26 mouse cellular contexts compared by ENCODE assay signal in the genomic region with DNA sequence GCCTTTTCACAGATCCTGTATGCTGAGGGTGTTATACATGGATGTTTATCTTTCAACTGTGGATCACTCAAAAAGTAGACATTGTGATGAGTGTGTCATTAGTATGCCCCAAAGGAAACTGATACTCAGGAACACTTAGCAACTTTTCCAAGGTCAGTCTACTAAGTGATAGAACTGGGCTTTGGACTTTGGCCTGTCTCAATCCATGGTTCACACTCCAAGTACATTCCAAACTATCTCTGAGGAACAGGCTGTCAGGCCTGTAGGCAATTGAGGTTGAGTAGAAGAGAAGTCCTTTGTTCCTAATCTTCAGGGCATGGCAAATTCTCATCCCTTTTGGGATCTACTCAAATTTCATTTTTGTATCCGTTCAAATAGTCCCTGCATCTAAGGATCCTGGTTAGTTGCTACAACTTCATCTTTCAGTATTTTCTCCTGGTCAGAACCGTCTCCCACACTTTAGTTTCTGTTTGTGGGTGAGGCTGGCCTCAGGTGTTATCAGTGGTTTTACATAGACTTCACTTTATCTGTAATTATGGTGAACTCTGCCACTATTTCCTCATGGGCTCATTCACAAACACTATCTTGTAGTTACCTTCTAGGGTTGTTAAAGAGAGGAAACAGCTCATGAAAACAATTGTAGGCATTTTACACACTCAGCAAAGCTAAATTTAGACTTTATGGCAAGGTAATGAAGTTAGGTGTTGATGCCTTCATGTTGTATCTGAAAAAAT. TPM values are rescaled to one million over a fixed set of nuclear protein-coding genes. Genes with fewer than 3 reads are reported as not detected.
DNase-seq lines count a peak whose midpoint lies in the region; ATAC-seq and TF ChIP-seq lines count a peak whose summit lies in the region.
"Had no signal": no experiment of that assay in that cellular context is flagged by ENCODE, and none has a peak within 500 bp of the region (broad histone marks: within the 10 kb centered on the region; RNA-seq: fewer than 3 reads in every experiment).

No protein-coding gene starts in this region.

- H3K36me3 ChIP-seq in heart, adult 2 months (ENCODE audit: control insufficient read depth, insufficient read depth, low read length) = no peaks in the 10 kb centered on the region
- no peaks in the 10 kb centered on the region for H3K36me3 ChIP-seq in intestine, embryonic 15.5 days
- H3K36me3 ChIP-seq in kidney, adult 2 months (ENCODE audit: control insufficient read depth, insufficient read depth, low read length) = no peaks in the 10 kb centered on the region
- H3K36me3 ChIP-seq: embryonic facial prominence, embryonic 13.5 days; forebrain, embryonic 12.5 days; G1E; heart, embryonic 13.5 days; hindbrain, embryonic 13.5 days had no signal

- WGBS in heart, adult 2 months = 65% methylated on average over 2 of the region's 2 CpGs
- 66% methylated on average over 2 of the region's 2 CpGs for WGBS in intestine, embryonic 15.5 days
- 79% methylated on average over 2 of the region's 2 CpGs for WGBS in kidney, adult 2 months

- no peaks in the 10 kb centered on the region for H3K79me2 ChIP-seq in heart, adult 2 months (replicated peaks; ENCODE audit: control insufficient read depth, insufficient read depth, low read length)

- no peak overlapping the region for H3K4me2 ChIP-seq in intestine, embryonic 15.5 days (replicated peaks)
- H3K4me2 ChIP-seq: embryonic facial prominence, embryonic 13.5 days; forebrain, embryonic 12.5 days; heart, embryonic 13.5 days; hindbrain, embryonic 13.5 days had no signal

- intact Hi-C loops in heart, adult 2 months (cut with DNase I) = no loop called here

- no peak overlapping the region for H3K27ac ChIP-seq in heart, adult 2 months
- 0 out of 2 replicates have a peak overlapping the region, but pooled peaks have one; percentile 8 for H3K27ac ChIP-seq in intestine, embryonic 15.5 days
- H3K27ac ChIP-seq in kidney, adult 2 months (ENCODE audit: insufficient read depth, low read depth, low read length) = no peak overlapping the region
- H3K27ac ChIP-seq: embryonic facial prominence, embryonic 13.5 days; forebrain, embryonic 12.5 days; heart, embryonic 13.5 days; hindbrain, embryonic 13.5 days; hindbrain, postnatal 0 days had no signal

- no peak for TF ChIP-seq CTCF in heart, adult 2 months (IDR thresholded peaks at IDR 0.05)
- no peak for TF ChIP-seq CTCF in kidney, adult 2 months (conservative IDR thresholded peaks at IDR 0.05; ENCODE audit: insufficient read depth, insufficient read length, low read depth, low read length)

- TF ChIP-seq EP300 in heart, adult 2 months (IDR thresholded peaks at IDR 0.05; ENCODE audit: insufficient read depth, low read depth, low read length) = no peak

- H3K9ac ChIP-seq in heart, adult 2 months (ENCODE audit: low read depth, low read length) = no peak overlapping the region
- H3K9ac ChIP-seq in intestine, embryonic 15.5 days = no peak overlapping the region
- H3K9ac ChIP-seq: embryonic facial prominence, embryonic 13.5 days; forebrain, embryonic 12.5 days; heart, embryonic 13.5 days; hindbrain, embryonic 13.5 days had no signal

- peak; percentile 77 for ATAC-seq in intestine, embryonic 15.5 days
- peak; percentile 46; the same call in 1 of the 2 replicates for ATAC-seq in megakaryocyte progenitor cell, adult 5-6 weeks (replicated peaks; ENCODE audit: poor library complexity)
- ATAC-seq: activated CD4-positive, CD25-positive, alpha-beta regulatory T cell, adult 4 months; CD4-positive, CD25-positive, alpha-beta regulatory T cell, adult 4 months; forebrain, embryonic 16.5 days; hindbrain, postnatal 0 days; Patski had no signal

- H3K4me3 ChIP-seq in heart, adult 2 months = no peak overlapping the region
- H3K4me3 ChIP-seq in intestine, embryonic 15.5 days (replicated peaks) = no peak overlapping the region
- H3K4me3 ChIP-seq in kidney, adult 2 months (ENCODE audit: insufficient read depth, low read depth, low read length) = no peak overlapping the region
- H3K4me3 ChIP-seq: embryonic facial prominence, embryonic 13.5 days; forebrain, embryonic 12.5 days; heart, embryonic 13.5 days; hindbrain, embryonic 13.5 days had no signal

- no peaks in the 10 kb centered on the region for H3K4me1 ChIP-seq in heart, adult 2 months (ENCODE audit: control insufficient read depth, insufficient read depth, low read length)
- H3K4me1 ChIP-seq in intestine, embryonic 15.5 days (replicated peaks) = no peaks in the 10 kb centered on the region
- H3K4me1 ChIP-seq in kidney, adult 2 months (ENCODE audit: control insufficient read depth, insufficient read depth, low read length) = no peaks in the 10 kb centered on the region
- H3K4me1 ChIP-seq: embryonic facial prominence, embryonic 13.5 days; forebrain, embryonic 12.5 days; heart, embryonic 13.5 days; hindbrain, embryonic 13.5 days had no signal

- TF ChIP-seq POLR2A in heart, adult 2 months (IDR thresholded peaks at IDR 0.05; ENCODE audit: insufficient read depth, low read depth, low read length) = no peak
- no peak for TF ChIP-seq POLR2A in kidney, adult 2 months (IDR thresholded peaks at IDR 0.05; ENCODE audit: low read depth, low read length)

- no peaks in the 10 kb centered on the region for H3K27me3 ChIP-seq in heart, adult 2 months (ENCODE audit: control insufficient read depth, insufficient read depth, low read length)
- no peaks in the 10 kb centered on the region for H3K27me3 ChIP-seq in intestine, embryonic 15.5 days (replicated peaks)
- H3K27me3 ChIP-seq in kidney, adult 2 months (replicated peaks; ENCODE audit: control insufficient read depth, insufficient read depth, low read length) = no peaks in the 10 kb centered on the region
- H3K27me3 ChIP-seq: embryonic facial prominence, embryonic 13.5 days; forebrain, embryonic 12.5 days; heart, embryonic 13.5 days; hindbrain, embryonic 13.5 days had no signal

- peak; percentile 8 for DNase-seq in heart, adult 11 months
- no peak for DNase-seq in heart, adult 2 months
- DNase-seq in adrenal gland, adult (ENCODE audit: inconsistent age in 2 of 2, low spot score in 1 of 2) = no peak
- DNase-seq in urinary bladder, adult 2 months (ENCODE audit: low spot score) = no peak
- no peak for DNase-seq in kidney, adult 2 months
- DNase-seq: adrenal gland, adult 2 months; adrenal gland, postnatal 25 days; B cell, adult 2 months; cerebellum, adult 18-20 months; cerebellum, adult 9-11 months; cerebellum, postnatal 36 days; gastrocnemius, postnatal 14 days had no signal

- no peaks in the 10 kb centered on the region for H3K9me3 ChIP-seq in intestine, embryonic 15.5 days
- H3K9me3 ChIP-seq: embryonic facial prominence, embryonic 13.5 days; forebrain, embryonic 12.5 days; G1E; heart, embryonic 13.5 days; hindbrain, embryonic 13.5 days had no signal

RNA-seq across cellular contexts. Expression of a gene that starts 2.3 kb away (rescaled TPM):
- under 1 TPM in 1 of 2 experiments, not detected in 1; 0.08 TPM for total RNA-seq in heart, adult 2 months (2021)
- polyA plus RNA-seq in heart, adult 2 months (2012; rRNA removed) = not detected in 2 replicates
- 15.4 and 18.5 TPM in 2 replicates for polyA plus RNA-seq in intestine, embryonic 15.5 days (2015; fragmentation: Nextera tagmentation; extraction: Ambion mirVana)
- not detected in 2 replicates for total RNA-seq in megakaryocyte progenitor cell, adult 5-6 weeks (2015)
- total RNA-seq in megakaryocyte progenitor cell, adult 5-6 weeks (2017) = 0.10 and 0.12 TPM in 2 replicates
- polyA plus RNA-seq in urinary bladder, adult 2 months (2012; rRNA removed) = 0.06 and 0.11 TPM in 2 replicates
- polyA plus RNA-seq in kidney, adult 2 months (2012; rRNA removed) = 0.03 and 0.05 TPM in 2 replicates
- total RNA-seq: adrenal gland, adult 2 months; hematopoietic stem cell, adult 5-6 weeks had no signal
- polyA plus RNA-seq: activated CD4-positive, CD25-positive, alpha-beta regulatory T cell, adult 4 months; adrenal gland, adult 2 months; CD4-positive, CD25-positive, alpha-beta regulatory T cell, adult 4 months; G1E; gonadal fat pad, adult 2 months had no signal

RNA-seq across cellular contexts. Expression of a gene that starts 52.6 kb away (rescaled TPM):
- 10 to 100 TPM; 16.9 to 20.3 TPM for total RNA-seq in heart, adult 2 months (2021)
- polyA plus RNA-seq in heart, adult 2 months (2012; rRNA removed) = 3.9 and 7.3 TPM in 2 replicates
- polyA plus RNA-seq in intestine, embryonic 15.5 days (2015; fragmentation: Nextera tagmentation; extraction: Ambion mirVana) = 6.5 and 7.0 TPM in 2 replicates
- 0.85 and 1.4 TPM in 2 replicates for total RNA-seq in megakaryocyte progenitor cell, adult 5-6 weeks (2015)
- 1.4 and 2.1 TPM in 2 replicates for total RNA-seq in megakaryocyte progenitor cell, adult 5-6 weeks (2017)
- polyA plus RNA-seq in urinary bladder, adult 2 months (2012; rRNA removed) = 23.8 and 27.5 TPM in 2 replicates
- 0.71 and 1.6 TPM in 2 replicates for polyA plus RNA-seq in kidney, adult 2 months (2012; rRNA removed)
- polyA plus RNA-seq: G1E had no signal

Comparison
In these comparisons a context has a peak if more than half of its experiments do, and no peak if none do; other contexts are left out.
1. RNA of a gene that starts 2.3 kb away (polyA plus RNA-seq): 15.4 to 18.5 TPM in intestine, embryonic 15.5 days; 0.06 to 0.11 TPM in urinary bladder, adult 2 months, 0.03 to 0.05 TPM in kidney, adult 2 months and not detected in heart, adult 2 months; every median in the first group is over 10 times any median in the second.